In the genomic region with DNA sequence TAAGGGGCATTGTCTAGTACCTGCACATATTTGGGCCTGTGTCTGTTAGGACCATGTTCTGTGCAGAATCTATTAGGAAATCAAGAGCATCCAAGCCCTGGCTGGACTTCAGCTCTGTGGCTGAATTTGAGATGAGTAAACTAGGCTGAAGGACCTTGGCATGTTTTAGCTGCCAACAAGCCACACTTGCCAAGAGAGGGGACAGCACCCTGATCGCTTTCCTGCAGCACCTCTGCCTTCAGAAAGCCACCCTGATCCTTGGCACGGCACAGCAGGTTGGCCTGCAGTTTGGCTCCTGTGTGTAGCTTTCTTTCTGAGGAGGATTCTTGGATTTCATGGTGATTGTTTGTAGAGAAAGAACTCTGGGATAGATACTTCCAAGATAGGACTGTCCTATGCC, we compare ENCODE assay signal across 20 mouse cellular contexts. TPM values are rescaled to one million over a fixed set of nuclear protein-coding genes. Genes with fewer than 3 reads are reported as not detected.
DNase-seq lines count a peak whose midpoint lies in the region; ATAC-seq and TF ChIP-seq lines count a peak whose summit lies in the region.
"Had no signal": no experiment of that assay in that cellular context is flagged by ENCODE, and none has a peak within 500 bp of the region (broad histone marks: within the 10 kb centered on the region; RNA-seq: fewer than 3 reads in every experiment).

No protein-coding gene starts in this region.

- ATAC-seq in liver, embryonic 11.5 days (replicated peaks; ENCODE audit: low FRiP score): no peak
- ATAC-seq in liver, embryonic 14.5 days (ENCODE audit: insufficient read depth): no peak
- ATAC-seq: forebrain, postnatal 0 days; inflammation-experienced regulatory T-cells, adult 6 months; midbrain, embryonic 15.5 days had no signal

- H3K4me1 ChIP-seq in liver, adult 2 months (ENCODE audit: control insufficient read depth, insufficient read depth, low read length): peaks cover 5% of the 10 kb centered on the region
- peaks cover 25% of the 10 kb centered on the region for H3K4me1 ChIP-seq in liver, embryonic 11.5 days (replicated peaks; ENCODE audit: control insufficient read depth, insufficient read depth, low read length)
- peaks cover 43 to 53% of the 10 kb centered on the region in 2 experiments for H3K4me1 ChIP-seq in liver, embryonic 14.5 days (replicated peaks; ENCODE audit: control insufficient read depth in 2 of 2, insufficient read depth in 2 of 2, low read length in 1 of 2)
- H3K4me1 ChIP-seq in forebrain, embryonic 10.5 days: peaks cover 15% of the 10 kb centered on the region

- peak; percentile 15 for DNase-seq in cerebellum, adult 11-12 months
- no peak for DNase-seq in cerebellum, postnatal 36 days
- peak; percentile 97 for DNase-seq in liver, adult 2 months (ENCODE audit: extremely low read depth, low read depth, low spot score)
- DNase-seq in liver, embryonic 11.5 days (ENCODE audit: low spot score): no peak
- peak; percentile 62 for DNase-seq in adipocyte (ENCODE audit: low spot score)
- no peak for DNase-seq in liver, embryonic 14.5 days (ENCODE audit: low read depth in 3 of 3, low spot score in 3 of 3)
- DNase-seq in yolk sac, embryonic 10.5 days (ENCODE audit: low spot score): no peak
- no peak for DNase-seq in forebrain, embryonic 10.5 days (ENCODE audit: extremely low spot score, low spot score)
- DNase-seq: cerebellum, adult 8-10 months; embryo, embryonic 11 days; forebrain, postnatal 0 days; spleen, adult 18-20 months; thymus, postnatal 25 days had no signal

- TF ChIP-seq POLR2A in liver, adult 2 months (IDR thresholded peaks at IDR 0.05; ENCODE audit: extremely low read depth, insufficient read depth, low read length): no peak

- H3K79me2 ChIP-seq in liver, adult 2 months (ENCODE audit: control insufficient read depth, insufficient read depth, low read length): no peaks in the 10 kb centered on the region

- no peak overlapping the region for H3K4me2 ChIP-seq in liver, embryonic 11.5 days
- no peak overlapping the region for H3K4me2 ChIP-seq in liver, embryonic 14.5 days (ENCODE audit: low read depth)
- H3K4me2 ChIP-seq: heart, embryonic 12.5 days; hindbrain, embryonic 13.5 days; midbrain, embryonic 15.5 days had no signal

- 19% methylated on average over 2 of the region's 2 CpGs for WGBS in liver, adult 2 months
- WGBS in liver, embryonic 11.5 days: 97% methylated on average over 2 of the region's 2 CpGs
- WGBS in liver, embryonic 14.5 days (ENCODE audit: insufficient replicate concordance): 94% methylated on average over 2 of the region's 2 CpGs
- WGBS in forebrain, embryonic 10.5 days: 89% methylated on average over 2 of the region's 2 CpGs

- no peak overlapping the region for H3K4me3 ChIP-seq in liver, adult 2 months (ENCODE audit: insufficient read depth, low read depth, low read length)
- no peak overlapping the region for H3K4me3 ChIP-seq in liver, embryonic 11.5 days (ENCODE audit: low read depth, low read length)
- no peak overlapping the region for H3K4me3 ChIP-seq in liver, embryonic 14.5 days (ENCODE audit: insufficient read depth in 1 of 2, low read depth in 2 of 2, low read length in 2 of 2)
- H3K4me3 ChIP-seq in forebrain, embryonic 10.5 days: no peak overlapping the region
- H3K4me3 ChIP-seq: heart, embryonic 12.5 days; hindbrain, embryonic 13.5 days; midbrain, embryonic 15.5 days; myocyte had no signal

- no peak for TF ChIP-seq CTCF in liver, adult 2 months (IDR thresholded peaks at IDR 0.05; ENCODE audit: low read depth, low read length)
- no peak for TF ChIP-seq CTCF in liver, embryonic 14.5 days (IDR thresholded peaks at IDR 0.05; ENCODE audit: low read depth)

- no peaks in the 10 kb centered on the region for H3K36me3 ChIP-seq in liver, adult 2 months (ENCODE audit: control insufficient read depth, insufficient read depth, low read length)
- H3K36me3 ChIP-seq in liver, embryonic 11.5 days (ENCODE audit: control insufficient read depth, insufficient read depth, low read length): no peaks in the 10 kb centered on the region
- no peaks in the 10 kb centered on the region for H3K36me3 ChIP-seq in liver, embryonic 14.5 days (replicated peaks; ENCODE audit: control insufficient read depth, insufficient read depth, low read depth)
- no peaks in the 10 kb centered on the region for H3K36me3 ChIP-seq in forebrain, embryonic 10.5 days (replicated peaks)
- H3K36me3 ChIP-seq: heart, embryonic 12.5 days; hindbrain, embryonic 13.5 days; midbrain, embryonic 15.5 days had no signal

- H3K9me3 ChIP-seq in liver, embryonic 11.5 days (ENCODE audit: control insufficient read depth, low read length): no peaks in the 10 kb centered on the region
- H3K9me3 ChIP-seq in liver, embryonic 14.5 days (ENCODE audit: control insufficient read depth, low read length): no peaks in the 10 kb centered on the region
- no peaks in the 10 kb centered on the region for H3K9me3 ChIP-seq in forebrain, embryonic 10.5 days
- H3K9me3 ChIP-seq: heart, embryonic 12.5 days; hindbrain, embryonic 13.5 days; midbrain, embryonic 15.5 days had no signal

- no peaks in the 10 kb centered on the region for H3K27me3 ChIP-seq in liver, adult 2 months (ENCODE audit: control insufficient read depth, insufficient read depth, low read length)
- no peaks in the 10 kb centered on the region for H3K27me3 ChIP-seq in liver, embryonic 11.5 days (replicated peaks; ENCODE audit: control insufficient read depth, insufficient read depth, low read length)
- peaks cover 7% of the 10 kb centered on the region; the same call in 1 of the 2 replicates for H3K27me3 ChIP-seq in liver, embryonic 14.5 days (ENCODE audit: control insufficient read depth, insufficient read depth, low read length)
- peaks cover 19% of the 10 kb centered on the region for H3K27me3 ChIP-seq in forebrain, embryonic 10.5 days (ENCODE audit: poor library complexity, severe bottlenecking)
- H3K27me3 ChIP-seq: CH12.LX; heart, embryonic 12.5 days had no signal

- TF ChIP-seq EP300 in liver, embryonic 14.5 days (IDR thresholded peaks at IDR 0.05; ENCODE audit: low read depth): no peak

- H3K27ac ChIP-seq in liver, adult 2 months (replicated peaks; ENCODE audit: insufficient read depth, low read depth, low read length): no peak overlapping the region
- no peak overlapping the region for H3K27ac ChIP-seq in liver, embryonic 11.5 days (ENCODE audit: low read depth, low read length)
- H3K27ac ChIP-seq in liver, embryonic 14.5 days: peak overlapping the region; percentile 4
- H3K27ac ChIP-seq in forebrain, embryonic 10.5 days: no peak overlapping the region
- H3K27ac ChIP-seq: hindbrain, embryonic 13.5 days; kidney, postnatal 0 days; midbrain, embryonic 15.5 days had no signal

- no peak overlapping the region for H3K9ac ChIP-seq in liver, adult 2 months (ENCODE audit: low read depth, low read length)
- no peak overlapping the region for H3K9ac ChIP-seq in liver, embryonic 11.5 days (ENCODE audit: low read depth, low read length)
- no peak overlapping the region for H3K9ac ChIP-seq in liver, embryonic 14.5 days (replicated peaks)
- H3K9ac ChIP-seq: forebrain, postnatal 0 days; heart, embryonic 12.5 days; hindbrain, embryonic 13.5 days; midbrain, embryonic 15.5 days had no signal

RNA-seq across cellular contexts. Expression of a gene that starts 1.7 kb away (rescaled TPM):
- total RNA-seq in liver, adult 2 months (2014; rRNA removed): 5.2 and 6.8 TPM in 2 replicates
- 6.8 and 7.8 TPM in 2 replicates for polyA plus RNA-seq in liver, adult 2 months (2012; rRNA removed)
- 9.3 TPM in 2 replicates for polyA plus RNA-seq in liver, embryonic 11.5 days (2014; fragmentation: Nextera tagmentation; extraction: Ambion mirVana)
- 3.3 TPM in 2 replicates for polyA plus RNA-seq in liver, embryonic 14.5 days (2012; rRNA removed)
- 6.8 and 7.5 TPM in 2 replicates for polyA plus RNA-seq in liver, embryonic 14.5 days (2014; fragmentation: Nextera tagmentation; extraction: Ambion mirVana)
- 2.0 and 2.3 TPM in 2 replicates for polyA plus RNA-seq in forebrain, embryonic 10.5 days (2016; fragmentation: Nextera tagmentation; extraction: Ambion mirVana)

RNA-seq across cellular contexts. Expression of a gene that starts 28.4 kb away (rescaled TPM):
- 17.9 and 19.9 TPM in 2 replicates for total RNA-seq in liver, adult 2 months (2014; rRNA removed)
- 18.3 and 29.7 TPM in 2 replicates for polyA plus RNA-seq in liver, adult 2 months (2012; rRNA removed)
- 49.0 and 52.3 TPM in 2 replicates for polyA plus RNA-seq in liver, embryonic 11.5 days (2014; fragmentation: Nextera tagmentation; extraction: Ambion mirVana)
- polyA plus RNA-seq in liver, embryonic 14.5 days (2012; rRNA removed): 5.3 and 5.5 TPM in 2 replicates
- polyA plus RNA-seq in liver, embryonic 14.5 days (2014; fragmentation: Nextera tagmentation; extraction: Ambion mirVana): 7.3 and 9.5 TPM in 2 replicates
- 92.0 and 95.6 TPM in 2 replicates for polyA plus RNA-seq in forebrain, embryonic 10.5 days (2016; fragmentation: Nextera tagmentation; extraction: Ambion mirVana)

Comparison
In these comparisons a context has a peak if more than half of its experiments do, and no peak if none do; other contexts are left out.
1. DNase-seq: peak in cerebellum, adult 11-12 months (single experiment), liver, adult 2 months (single experiment) and adipocyte (single experiment); none in cerebellum, postnatal 36 days (0 of 2), liver, embryonic 11.5 days (single experiment), liver, embryonic 14.5 days (0 of 3), yolk sac, embryonic 10.5 days (single experiment) and forebrain, embryonic 10.5 days (single experiment).